Mouse (Mus musculus) brain, embryonic 14.5 days (tissue): ENCODE measurements around the gene Tas1r2.

Experiments
- CTCF ChIP-seq: fragments of 200-500 bp; IDR thresholded peaks from 2 replicates; pipeline ENCODE4 v1.5.1; 2012; ENCODE audit warnings: inconsistent platforms, mild to moderate bottlenecking, moderate library complexity, borderline replicate concordance; ENCODE audit not compliant: insufficient read depth, insufficient read length; ENCODE audit errors: extremely low read depth
- POLR2A ChIP-seq: fragments of 200-500 bp; IDR thresholded peaks from 2 replicates; pipeline ENCODE4 v1.6.1; 2012; ENCODE audit warnings: mild to moderate bottlenecking, inconsistent platforms, borderline replicate concordance; ENCODE audit not compliant: poor library complexity, insufficient read depth, insufficient read length, severe bottlenecking; ENCODE audit errors: extremely low read depth

GRCm38 (mm10) chr4:139661897-139662296, 8.6 kb downstream of the Tas1r2 start:
- no peak for TF ChIP-seq CTCF
- no peak for TF ChIP-seq POLR2A
